Mouse (Mus musculus): ENCODE measurements around the gene Gsg1l. TPM values are rescaled to one million over a fixed set of nuclear protein-coding genes. Genes with fewer than 3 reads are reported as not detected.

Gene Gsg1l
- total and polyA plus RNA-seq, 2 experiments from 2014 or later: 5.7 to 16.6 TPM

- WGBS: 51% methylated on average over 6 of the region's 6 CpGs
- ATAC-seq (ENCODE audit: insufficient read depth, low read depth) (no peak), DNase-seq (ENCODE audit: low spot score) (no peak)
- no peak for TF ChIP-seq EP300 (IDR thresholded peaks at IDR 0.05; ENCODE audit: low read depth)
- TF ChIP-seq CTCF (IDR thresholded peaks at IDR 0.05; ENCODE audit: low read depth): no peak
- H3K9me3 ChIP-seq (replicated peaks; ENCODE audit: control insufficient read depth, low read length): no peaks in the 10 kb centered on the region
- no peak overlapping the region for H3K4me3 ChIP-seq (ENCODE audit: low read depth, low read length)
- H3K36me3 ChIP-seq (replicated peaks; ENCODE audit: control insufficient read depth, insufficient read depth, low read length): no peaks in the 10 kb centered on the region
- H3K27me3 ChIP-seq (ENCODE audit: control insufficient read depth, insufficient read depth, low read length): no peaks in the 10 kb centered on the region
- no peak overlapping the region for H3K9ac ChIP-seq (replicated peaks; ENCODE audit: low read depth, low read length)
- no peak overlapping the region for H3K4me2 ChIP-seq (ENCODE audit: low read depth, low read length)
- H3K27ac ChIP-seq (ENCODE audit: low read depth): no peak overlapping the region
- H3K4me1 ChIP-seq (ENCODE audit: control insufficient read depth, insufficient read depth): peaks cover 11% of the 10 kb centered on the region; the same call in 1 of the 2 replicates
These were observed 27.6 kb downstream of the Gsg1l start for GRCm38 (mm10) chr7:126054574-126054973.

GRCm38 (mm10) chr7:126053618-126054017, 28.6 kb downstream of the Gsg1l start:
- H3K4me2 ChIP-seq (ENCODE audit: low read depth, low read length): no peak overlapping the region
- no peaks in the 10 kb centered on the region for H3K36me3 ChIP-seq (replicated peaks; ENCODE audit: control insufficient read depth, insufficient read depth, low read length)
- no peak overlapping the region for H3K9ac ChIP-seq (replicated peaks; ENCODE audit: low read depth, low read length)
- TF ChIP-seq EP300 (IDR thresholded peaks at IDR 0.05; ENCODE audit: low read depth): no peak
- no peak for TF ChIP-seq CTCF (IDR thresholded peaks at IDR 0.05; ENCODE audit: low read depth)
- no peak for ATAC-seq (ENCODE audit: insufficient read depth, low read depth)
- H3K4me1 ChIP-seq (ENCODE audit: control insufficient read depth, insufficient read depth): peaks cover 11% of the 10 kb centered on the region; the same call in 1 of the 2 replicates
- 75% methylated on average over 7 of the region's 7 CpGs for WGBS
- H3K27me3 ChIP-seq (ENCODE audit: control insufficient read depth, insufficient read depth, low read length): no peaks in the 10 kb centered on the region
- no peaks in the 10 kb centered on the region for H3K9me3 ChIP-seq (replicated peaks; ENCODE audit: control insufficient read depth, low read length)
- no peak for DNase-seq (ENCODE audit: low spot score)
- no peak overlapping the region for H3K27ac ChIP-seq (ENCODE audit: low read depth)
- H3K4me3 ChIP-seq (ENCODE audit: low read depth, low read length): no peak overlapping the region

GRCm38 (mm10) chr7:126051910-126052309, 30.3 kb downstream of the Gsg1l start:
- Histone ChIP-seq H3K27me3 (ENCODE audit: control insufficient read depth, insufficient read depth, low read length) (no peaks in the 10 kb centered on the region), H3K4me3 (ENCODE audit: low read depth, low read length) (no peak overlapping the region), H3K27ac (ENCODE audit: low read depth) (no peak overlapping the region), H3K9ac (replicated peaks; ENCODE audit: low read depth, low read length) (no peak overlapping the region), H3K9me3 (replicated peaks; ENCODE audit: control insufficient read depth, low read length) (no peaks in the 10 kb centered on the region), H3K36me3 (replicated peaks; ENCODE audit: control insufficient read depth, insufficient read depth, low read length) (no peaks in the 10 kb centered on the region), H3K4me1 (ENCODE audit: control insufficient read depth, insufficient read depth) (peaks cover 11% of the 10 kb centered on the region; the same call in 1 of the 2 replicates), H3K4me2 (ENCODE audit: low read depth, low read length) (no peak overlapping the region)
- WGBS: 54% methylated on average over 6 of the region's 6 CpGs
- TF ChIP-seq EP300 (IDR thresholded peaks at IDR 0.05; ENCODE audit: low read depth) (no peak), CTCF (IDR thresholded peaks at IDR 0.05; ENCODE audit: low read depth) (no peak)
- DNase-seq (ENCODE audit: low spot score): no peak
- no peak for ATAC-seq (ENCODE audit: insufficient read depth, low read depth)

- Histone ChIP-seq H3K36me3 (replicated peaks; ENCODE audit: control insufficient read depth, insufficient read depth, low read length) (no peaks in the 10 kb centered on the region), H3K9me3 (replicated peaks; ENCODE audit: control insufficient read depth, low read length) (no peaks in the 10 kb centered on the region), H3K4me2 (ENCODE audit: low read depth, low read length) (no peak overlapping the region), H3K27me3 (ENCODE audit: control insufficient read depth, insufficient read depth, low read length) (no peaks in the 10 kb centered on the region), H3K27ac (ENCODE audit: low read depth) (no peak overlapping the region), H3K9ac (replicated peaks; ENCODE audit: low read depth, low read length) (no peak overlapping the region), H3K4me1 (ENCODE audit: control insufficient read depth, insufficient read depth) (peaks cover 8% of the 10 kb centered on the region; the same call in 1 of the 2 replicates), H3K4me3 (ENCODE audit: low read depth, low read length) (no peak overlapping the region)
- TF ChIP-seq EP300 (IDR thresholded peaks at IDR 0.05; ENCODE audit: low read depth) (no peak), CTCF (IDR thresholded peaks at IDR 0.05; ENCODE audit: low read depth) (no peak)
- WGBS: 83% methylated on average over 6 of the region's 6 CpGs
- DNase-seq (ENCODE audit: low spot score): no peak
- ATAC-seq (ENCODE audit: insufficient read depth, low read depth): no peak
These were observed 37.1 kb downstream of the Gsg1l start for GRCm38 (mm10) chr7:126045077-126045476.

- Histone ChIP-seq H3K9ac (replicated peaks; ENCODE audit: low read depth, low read length) (no peak overlapping the region), H3K27ac (ENCODE audit: low read depth) (no peak overlapping the region), H3K4me1 (ENCODE audit: control insufficient read depth, insufficient read depth) (peaks cover 18% of the 10 kb centered on the region), H3K9me3 (replicated peaks; ENCODE audit: control insufficient read depth, low read length) (no peaks in the 10 kb centered on the region), H3K27me3 (ENCODE audit: control insufficient read depth, insufficient read depth, low read length) (no peaks in the 10 kb centered on the region), H3K4me2 (ENCODE audit: low read depth, low read length) (no peak overlapping the region), H3K36me3 (replicated peaks; ENCODE audit: control insufficient read depth, insufficient read depth, low read length) (no peaks in the 10 kb centered on the region), H3K4me3 (ENCODE audit: low read depth, low read length) (no peak overlapping the region)
- DNase-seq (ENCODE audit: low spot score) (no peak), ATAC-seq (ENCODE audit: insufficient read depth, low read depth) (no peak)
- 25% methylated on average over 3 of the region's 3 CpGs for WGBS
- peak; percentile 46 for TF ChIP-seq CTCF (IDR thresholded peaks at IDR 0.05; ENCODE audit: low read depth)
- TF ChIP-seq EP300 (IDR thresholded peaks at IDR 0.05; ENCODE audit: low read depth): no peak
These were observed 39.9 kb downstream of the Gsg1l start for GRCm38 (mm10) chr7:126042306-126042705.
